8 mouse cellular contexts compared by ENCODE assay signal in genomic region chr9:8042338-8043043, GRCm38 (mm10). TPM values are rescaled to one million over a fixed set of nuclear protein-coding genes. Genes with fewer than 3 reads are reported as not detected.
DNase-seq lines count a peak whose midpoint lies in the region; ATAC-seq lines count a peak whose summit lies in the region.

TSS of gene Cfap300 (minus strand) at chr9:8042823.

- DNase-seq in adrenal gland, adult 2 months, result peak; percentile 99
- peak; percentile 94 for DNase-seq in embryo, embryonic 11.5 days (ENCODE audit: low read depth, low spot score)
- peak; percentile 96 for DNase-seq in gastrocnemius, postnatal 25 days
- DNase-seq in left cerebral cortex, adult 9 months (ENCODE audit: low spot score in 2 of 2), result peak; percentile 89 to 96
- peak; percentile 97 for DNase-seq in right cerebral cortex, postnatal 14 days
- DNase-seq in urinary bladder, postnatal 25 days (ENCODE audit: low spot score), result peak; percentile 97

- ATAC-seq in inflammation-experienced regulatory T-cells, adult 6 months, result peak; percentile 93
- peak; percentile 99 for ATAC-seq in megakaryocyte progenitor cell, adult 5-6 weeks (replicated peaks; ENCODE audit: poor library complexity)

RNA-seq across cellular contexts. Expression of gene Cfap300, which starts in this region (rescaled TPM):
- total RNA-seq in adrenal gland, adult 2 months (2021), result 1 to 10 TPM; 3.6 to 4.1 TPM
- polyA plus RNA-seq in adrenal gland, adult 2 months (2012; rRNA removed), result 2.0 and 6.1 TPM in 2 replicates
- total RNA-seq in gastrocnemius, postnatal 25 days (2021), result under 1 TPM; 0.40 to 0.51 TPM
- under 1 TPM in 2 of 3 experiments, not detected in 1; 0.30 to 0.61 TPM for polyA plus RNA-seq in inflammation-experienced regulatory T-cells, adult 6 months (2017; shearing (Covaris generic))
- 0.15 and 0.25 TPM in 2 replicates for total RNA-seq in megakaryocyte progenitor cell, adult 5-6 weeks (2015)
- total RNA-seq in megakaryocyte progenitor cell, adult 5-6 weeks (2017), result 0.34 and 0.62 TPM in 2 replicates

Comparison
In these comparisons a context has a peak if more than half of its experiments do, and no peak if none do; other contexts are left out.
1. Peak in every context shown above with its lines: DNase-seq and ATAC-seq.
2. Peak in DNase-seq in gastrocnemius, postnatal 25 days; RNA of the gene not detected or under 1 TPM.
3. Peak in ATAC-seq in inflammation-experienced regulatory T-cells, adult 6 months; RNA of the gene not detected or under 1 TPM.
4. Peak in ATAC-seq in megakaryocyte progenitor cell, adult 5-6 weeks; RNA of the gene not detected or under 1 TPM.